Mouse (Mus musculus): ENCODE data around the gene Man2a1. TPM values are rescaled to one million over a fixed set of nuclear protein-coding genes. Genes with fewer than 3 reads are reported as not detected.

Gene Man2a1
- polyA plus RNA-seq, 1 experiment from 2014 or later = 13.7 TPM

- Histone ChIP-seq H3K9ac (ENCODE audit: low read length) (no peak overlapping the region), H3K27ac (ENCODE audit: low read length) (no peak overlapping the region), H3K27me3 (ENCODE audit: control insufficient read depth, insufficient read depth, low read length) (no peaks in the 10 kb centered on the region), H3K9me3 (replicated peaks; ENCODE audit: control insufficient read depth, low read length) (no peaks in the 10 kb centered on the region), H3K4me1 (ENCODE audit: control insufficient read depth, insufficient read depth, low read length) (no peaks in the 10 kb centered on the region), H3K4me2 (ENCODE audit: low read depth, low read length) (no peak overlapping the region), H3K4me3 (replicated peaks; ENCODE audit: low read length) (no peak overlapping the region), H3K36me3 (ENCODE audit: control insufficient read depth, insufficient read depth, low read length) (no peaks in the 10 kb centered on the region)
- ATAC-seq (ENCODE audit: insufficient read depth, low FRiP score) = no peak
- WGBS = 89% methylated on average over 11 of the region's 11 CpGs
Observed at GRCm38 (mm10) chr17:64764175-64765122, 163.9 kb downstream of the Man2a1 start.

- Histone ChIP-seq H3K4me1 (ENCODE audit: control insufficient read depth, insufficient read depth, low read length) (no peaks in the 10 kb centered on the region), H3K4me2 (ENCODE audit: low read depth, low read length) (no peak overlapping the region), H3K27me3 (ENCODE audit: control insufficient read depth, insufficient read depth, low read length) (no peaks in the 10 kb centered on the region), H3K4me3 (replicated peaks; ENCODE audit: low read length) (no peak overlapping the region), H3K36me3 (ENCODE audit: control insufficient read depth, insufficient read depth, low read length) (no peaks in the 10 kb centered on the region), H3K9me3 (replicated peaks; ENCODE audit: control insufficient read depth, low read length) (no peaks in the 10 kb centered on the region), H3K9ac (ENCODE audit: low read length) (no peak overlapping the region), H3K27ac (ENCODE audit: low read length) (no peak overlapping the region)
- no peak for ATAC-seq (ENCODE audit: insufficient read depth, low FRiP score)
- 44% methylated on average over 9 of the region's 9 CpGs for WGBS
Observed at GRCm38 (mm10) chr17:64765286-64765685, 164.8 kb downstream of the Man2a1 start.

- Histone ChIP-seq H3K4me3 (replicated peaks; ENCODE audit: low read length) (no peak overlapping the region), H3K27me3 (ENCODE audit: control insufficient read depth, insufficient read depth, low read length) (no peaks in the 10 kb centered on the region), H3K9me3 (replicated peaks; ENCODE audit: control insufficient read depth, low read length) (no peaks in the 10 kb centered on the region), H3K36me3 (ENCODE audit: control insufficient read depth, insufficient read depth, low read length) (no peaks in the 10 kb centered on the region), H3K4me2 (ENCODE audit: low read depth, low read length) (no peak overlapping the region), H3K4me1 (ENCODE audit: control insufficient read depth, insufficient read depth, low read length) (no peaks in the 10 kb centered on the region), H3K9ac (ENCODE audit: low read length) (no peak overlapping the region), H3K27ac (ENCODE audit: low read length) (no peak overlapping the region)
- no peak for ATAC-seq (ENCODE audit: insufficient read depth, low FRiP score)
- WGBS = 50% methylated on average over 6 of the region's 6 CpGs
Observed at GRCm38 (mm10) chr17:64766507-64766906, 166.0 kb downstream of the Man2a1 start.

- Histone ChIP-seq H3K4me3 (replicated peaks; ENCODE audit: low read length) (no peak overlapping the region), H3K36me3 (ENCODE audit: control insufficient read depth, insufficient read depth, low read length) (no peaks in the 10 kb centered on the region)
- no peak for ATAC-seq (ENCODE audit: insufficient read depth, low FRiP score)
Observed at GRCm38 (mm10) chr17:64770277-64770676, 169.7 kb downstream of the Man2a1 start.

GRCm38 (mm10) chr17:64772611-64773010, 172.1 kb downstream of the Man2a1 start:
- Histone ChIP-seq H3K9me3 (replicated peaks; ENCODE audit: control insufficient read depth, low read length) (no peaks in the 10 kb centered on the region), H3K4me1 (ENCODE audit: control insufficient read depth, insufficient read depth, low read length) (no peaks in the 10 kb centered on the region)
- ATAC-seq (ENCODE audit: insufficient read depth, low FRiP score) = no peak

More at GRCm38 (mm10) chr17:64770277-64770676, 169.7 kb downstream of the Man2a1 start:
- WGBS = 91% methylated on average over 1 of the region's 1 CpGs
- H3K9ac ChIP-seq (ENCODE audit: low read length) = no peak overlapping the region
- H3K27me3 ChIP-seq (ENCODE audit: control insufficient read depth, insufficient read depth, low read length) = no peaks in the 10 kb centered on the region
- H3K9me3 ChIP-seq (replicated peaks; ENCODE audit: control insufficient read depth, low read length) = no peaks in the 10 kb centered on the region
- no peak overlapping the region for H3K27ac ChIP-seq (ENCODE audit: low read length)
- no peaks in the 10 kb centered on the region for H3K4me1 ChIP-seq (ENCODE audit: control insufficient read depth, insufficient read depth, low read length)
- H3K4me2 ChIP-seq (ENCODE audit: low read depth, low read length) = no peak overlapping the region

GRCm38 (mm10) chr17:64774218-64774617, 173.7 kb downstream of the Man2a1 start:
- ATAC-seq (ENCODE audit: insufficient read depth, low FRiP score) = no peak
- WGBS = 79% methylated on average over 5 of the region's 5 CpGs

More at GRCm38 (mm10) chr17:64772611-64773010, 172.1 kb downstream of the Man2a1 start:
- Histone ChIP-seq H3K4me3 (replicated peaks; ENCODE audit: low read length) (no peak overlapping the region), H3K27me3 (ENCODE audit: control insufficient read depth, insufficient read depth, low read length) (no peaks in the 10 kb centered on the region), H3K9ac (ENCODE audit: low read length) (no peak overlapping the region), H3K27ac (ENCODE audit: low read length) (no peak overlapping the region), H3K36me3 (ENCODE audit: control insufficient read depth, insufficient read depth, low read length) (no peaks in the 10 kb centered on the region), H3K4me2 (ENCODE audit: low read depth, low read length) (no peak overlapping the region)

GRCm38 (mm10) chr17:64778300-64778699, 177.8 kb downstream of the Man2a1 start:
- H3K27me3 ChIP-seq (ENCODE audit: control insufficient read depth, insufficient read depth, low read length) = no peaks in the 10 kb centered on the region
- peaks cover 4% of the 10 kb centered on the region; the same call in 1 of the 2 replicates for H3K4me1 ChIP-seq (ENCODE audit: control insufficient read depth, insufficient read depth, low read length)
- 54% methylated on average over 3 of the region's 3 CpGs for WGBS
- no peak overlapping the region for H3K4me2 ChIP-seq (ENCODE audit: low read depth, low read length)
- H3K27ac ChIP-seq (ENCODE audit: low read length) = no peak overlapping the region
- H3K9ac ChIP-seq (ENCODE audit: low read length) = no peak overlapping the region
- no peak for ATAC-seq (ENCODE audit: insufficient read depth, low FRiP score)
- no peaks in the 10 kb centered on the region for H3K9me3 ChIP-seq (replicated peaks; ENCODE audit: control insufficient read depth, low read length)
- no peak overlapping the region for H3K4me3 ChIP-seq (replicated peaks; ENCODE audit: low read length)
- H3K36me3 ChIP-seq (ENCODE audit: control insufficient read depth, insufficient read depth, low read length) = no peaks in the 10 kb centered on the region

More at GRCm38 (mm10) chr17:64774218-64774617, 173.7 kb downstream of the Man2a1 start:
- Histone ChIP-seq H3K27me3 (ENCODE audit: control insufficient read depth, insufficient read depth, low read length) (no peaks in the 10 kb centered on the region), H3K27ac (ENCODE audit: low read length) (no peak overlapping the region), H3K4me2 (ENCODE audit: low read depth, low read length) (no peak overlapping the region), H3K4me1 (ENCODE audit: control insufficient read depth, insufficient read depth, low read length) (no peaks in the 10 kb centered on the region), H3K4me3 (replicated peaks; ENCODE audit: low read length) (no peak overlapping the region), H3K9me3 (replicated peaks; ENCODE audit: control insufficient read depth, low read length) (no peaks in the 10 kb centered on the region), H3K9ac (ENCODE audit: low read length) (no peak overlapping the region), H3K36me3 (ENCODE audit: control insufficient read depth, insufficient read depth, low read length) (no peaks in the 10 kb centered on the region)

GRCm38 (mm10) chr17:64778756-64779155, 178.2 kb downstream of the Man2a1 start:
- no peaks in the 10 kb centered on the region for H3K9me3 ChIP-seq (replicated peaks; ENCODE audit: control insufficient read depth, low read length)
- no peaks in the 10 kb centered on the region for H3K27me3 ChIP-seq (ENCODE audit: control insufficient read depth, insufficient read depth, low read length)
- ATAC-seq (ENCODE audit: insufficient read depth, low FRiP score) = no peak
- H3K4me2 ChIP-seq (ENCODE audit: low read depth, low read length) = no peak overlapping the region
- H3K4me1 ChIP-seq (ENCODE audit: control insufficient read depth, insufficient read depth, low read length) = peaks cover 4% of the 10 kb centered on the region; the same call in 1 of the 2 replicates
- WGBS = 89% methylated on average over 12 of the region's 12 CpGs
- no peak overlapping the region for H3K4me3 ChIP-seq (replicated peaks; ENCODE audit: low read length)
- H3K36me3 ChIP-seq (ENCODE audit: control insufficient read depth, insufficient read depth, low read length) = no peaks in the 10 kb centered on the region
- no peak overlapping the region for H3K9ac ChIP-seq (ENCODE audit: low read length)
- no peak overlapping the region for H3K27ac ChIP-seq (ENCODE audit: low read length)

GRCm38 (mm10) chr17:64780753-64781490, 180.4 kb downstream of the Man2a1 start:
- no peak for ATAC-seq (ENCODE audit: insufficient read depth, low FRiP score)
- 60% methylated on average over 18 of the region's 18 CpGs for WGBS

More at GRCm38 (mm10) chr17:64780753-64781490, 180.4 kb downstream of the Man2a1 start:
- H3K27ac ChIP-seq (ENCODE audit: low read length) = no peak overlapping the region
- H3K9ac ChIP-seq (ENCODE audit: low read length) = no peak overlapping the region
- no peaks in the 10 kb centered on the region for H3K9me3 ChIP-seq (replicated peaks; ENCODE audit: control insufficient read depth, low read length)
- H3K4me2 ChIP-seq (ENCODE audit: low read depth, low read length) = no peak overlapping the region
- peaks cover 4% of the 10 kb centered on the region; the same call in 1 of the 2 replicates for H3K4me1 ChIP-seq (ENCODE audit: control insufficient read depth, insufficient read depth, low read length)
- no peaks in the 10 kb centered on the region for H3K27me3 ChIP-seq (ENCODE audit: control insufficient read depth, insufficient read depth, low read length)
- no peaks in the 10 kb centered on the region for H3K36me3 ChIP-seq (ENCODE audit: control insufficient read depth, insufficient read depth, low read length)
- H3K4me3 ChIP-seq (replicated peaks; ENCODE audit: low read length) = no peak overlapping the region
